Mouse (Mus musculus) limb, embryonic 12.5 days (tissue): ENCODE measurements at regions not wholly inside any gene's neighbourhood (a gene's known extent, or its start where the extent isn't known, plus 50 kb on each side); places are given as distances from the start of the nearest gene placed in this dataset.
A peak's percentile ranks its signal among the peaks of the same experiment; 100 is the strongest.
"Not testable (repeated sequence)": the region's sequence is repeated elsewhere in the genome, so short reads cannot be mapped to it uniquely, and the experiment has no call there.

Experiments used
- ATAC-seq: fragments of 200-750 bp; cut with Nextera tagmentation; 2 replicates; pipeline ENCODE4 v1.8.0; 2017; ENCODE audit warnings: low read depth, moderate TSS enrichment; ENCODE audit not compliant: insufficient number of reproducible peaks, insufficient read depth, low FRiP score, low TSS enrichment
- H3K27ac ChIP-seq: fragments of 300-500 bp; sonication (generic); 2 replicates; pipeline ENCODE4 v1.5.1; 2016; ENCODE audit warnings: mild to moderate bottlenecking, moderate library complexity
- H3K27me3 ChIP-seq: fragments of 300-500 bp; sonication (generic); 2 replicates; pipeline ENCODE4 v1.6.1; 2016; ENCODE audit warnings: mild to moderate bottlenecking, moderate library complexity
- H3K36me3 ChIP-seq: fragments of 300-500 bp; sonication (generic); 2 replicates; pipeline ENCODE4 v1.6.1; 2016; ENCODE audit warnings: mild to moderate bottlenecking, moderate library complexity
- H3K4me1 ChIP-seq: fragments of 300-500 bp; sonication (generic); replicated peaks from 2 replicates; pipeline ENCODE4 v1.6.1; 2016
- H3K4me2 ChIP-seq: fragments of 300-500 bp; sonication (generic); 2 replicates; pipeline ENCODE4 v1.6.1; 2016; ENCODE audit warnings: mild to moderate bottlenecking, moderate library complexity
- H3K4me3 ChIP-seq: fragments of 300-500 bp; sonication (generic); replicated peaks from 2 replicates; pipeline ENCODE4 v1.5.1; 2016; ENCODE audit warnings: mild to moderate bottlenecking
- H3K9ac ChIP-seq: fragments of 300-500 bp; sonication (generic); replicated peaks from 2 replicates; pipeline ENCODE4 v1.6.1; 2016; ENCODE audit warnings: mild to moderate bottlenecking, moderate library complexity
- H3K9me3 ChIP-seq: fragments of 300-500 bp; sonication (generic); 2 replicates; pipeline ENCODE4 v1.6.1; 2016; ENCODE audit warnings: mild to moderate bottlenecking, moderate library complexity
- WGBS: fragments of 180-500 bp; shearing (Covaris S2); methylation state at CpG from one replicate; pipeline ENCODE4 v1.1.7; 2016; 5-methylcytosine and 5-hydroxymethylcytosine counted together

- Histone ChIP-seq H3K4me1 (no peaks in the 10 kb centered on the region), H3K9me3 (no peaks in the 10 kb centered on the region), H3K4me3 (no peak overlapping the region), H3K27ac (no peak overlapping the region), H3K27me3 (no peaks in the 10 kb centered on the region), H3K36me3 (no peaks in the 10 kb centered on the region), H3K4me2 (no peak overlapping the region), H3K9ac (no peak overlapping the region)
- no peak for ATAC-seq
- WGBS: 91% methylated on average over 1 of the region's 2 CpGs
Observed at GRCm38 (mm10) chr1:17545311-17545710, 600.4 kb downstream of the Crisp4 start.

GRCm38 (mm10) chr1:17538160-17538559 lies 607.5 kb downstream of the Crisp4 start:
- no peak for ATAC-seq
- no peaks in the 10 kb centered on the region for H3K9me3 ChIP-seq

GRCm38 (mm10) chr1:17531291-17531690 lies 614.4 kb downstream of the Crisp4 start:
- H3K9me3 ChIP-seq, H3K4me3 ChIP-seq, H3K4me2 ChIP-seq, H3K4me1 ChIP-seq, H3K36me3 ChIP-seq, H3K27me3 ChIP-seq, H3K27ac ChIP-seq, H3K9ac ChIP-seq, ATAC-seq: not testable (repeated sequence)

More at GRCm38 (mm10) chr1:17538160-17538559, 607.5 kb downstream of the Crisp4 start:
- no peak overlapping the region for H3K27ac ChIP-seq
- H3K4me2 ChIP-seq: no peak overlapping the region
- no peaks in the 10 kb centered on the region for H3K27me3 ChIP-seq
- H3K4me1 ChIP-seq: no peaks in the 10 kb centered on the region
- no peak overlapping the region for H3K4me3 ChIP-seq
- no peaks in the 10 kb centered on the region for H3K36me3 ChIP-seq
- no peak overlapping the region for H3K9ac ChIP-seq

- Histone ChIP-seq H3K4me1 (no peaks in the 10 kb centered on the region), H3K4me3 (no peak overlapping the region), H3K27me3 (no peaks in the 10 kb centered on the region), H3K4me2 (no peak overlapping the region), H3K9ac (no peak overlapping the region), H3K36me3 (no peaks in the 10 kb centered on the region), H3K9me3 (no peaks in the 10 kb centered on the region), H3K27ac (no peak overlapping the region)
- ATAC-seq: no peak
- 87% methylated on average over 2 of the region's 2 CpGs for WGBS
Observed at GRCm38 (mm10) chr1:17520118-17520517, 625.6 kb downstream of the Crisp4 start.

- H3K27me3 ChIP-seq: no peaks in the 10 kb centered on the region
Observed at GRCm38 (mm10) chr1:17506125-17507112, 639.3 kb downstream of the Crisp4 start.

GRCm38 (mm10) chr1:17493596-17493995 lies 652.1 kb downstream of the Crisp4 start:
- H3K4me3 ChIP-seq: no peak overlapping the region
- no peaks in the 10 kb centered on the region for H3K9me3 ChIP-seq
- no peak for ATAC-seq
- no peak overlapping the region for H3K4me2 ChIP-seq
- H3K9ac ChIP-seq: no peak overlapping the region
- WGBS: 85% methylated on average over 3 of the region's 3 CpGs
- H3K4me1 ChIP-seq: no peaks in the 10 kb centered on the region
- H3K36me3 ChIP-seq: no peaks in the 10 kb centered on the region
- no peaks in the 10 kb centered on the region for H3K27me3 ChIP-seq
- no peak overlapping the region for H3K27ac ChIP-seq

More at GRCm38 (mm10) chr1:17506125-17507112, 639.3 kb downstream of the Crisp4 start:
- Histone ChIP-seq H3K9ac (no peak overlapping the region), H3K4me1 (no peaks in the 10 kb centered on the region), H3K36me3 (no peaks in the 10 kb centered on the region), H3K4me2 (no peak overlapping the region), H3K27ac (no peak overlapping the region), H3K4me3 (no peak overlapping the region), H3K9me3 (no peaks in the 10 kb centered on the region)
- WGBS: 85% methylated on average over 6 of the region's 6 CpGs
- ATAC-seq: no peak

- H3K4me3 ChIP-seq, H3K4me1 ChIP-seq, H3K27ac ChIP-seq, H3K27me3 ChIP-seq, H3K9me3 ChIP-seq, H3K36me3 ChIP-seq, H3K4me2 ChIP-seq, ATAC-seq, H3K9ac ChIP-seq: not testable (repeated sequence)
Observed at GRCm38 (mm10) chr1:17489854-17490202, 655.9 kb downstream of the Crisp4 start.

- WGBS: 88% methylated on average over 6 of the region's 6 CpGs
- not testable (repeated sequence) for ATAC-seq, H3K4me2 ChIP-seq
Observed at GRCm38 (mm10) chr1:17489192-17489853, 656.4 kb downstream of the Crisp4 start.

GRCm38 (mm10) chr1:17451204-17451866 lies 694.4 kb downstream of the Crisp4 start:
- no peak overlapping the region for H3K4me2 ChIP-seq
- no peaks in the 10 kb centered on the region for H3K36me3 ChIP-seq
- H3K4me3 ChIP-seq: no peak overlapping the region
- H3K9ac ChIP-seq: no peak overlapping the region
- H3K27me3 ChIP-seq: no peaks in the 10 kb centered on the region
- H3K9me3 ChIP-seq: no peaks in the 10 kb centered on the region
- ATAC-seq: no peak
- peak overlapping the region; percentile 42; the same call in 1 of the 2 replicates for H3K27ac ChIP-seq
- H3K4me1 ChIP-seq: no peaks in the 10 kb centered on the region
- WGBS: 81% methylated on average over 2 of the region's 2 CpGs

More at GRCm38 (mm10) chr1:17489192-17489853, 656.4 kb downstream of the Crisp4 start:
- not testable (repeated sequence) for H3K4me3 ChIP-seq, H3K9ac ChIP-seq, H3K9me3 ChIP-seq, H3K4me1 ChIP-seq, H3K27ac ChIP-seq, H3K36me3 ChIP-seq, H3K27me3 ChIP-seq

GRCm38 (mm10) chr1:17450715-17451114 lies 695.0 kb downstream of the Crisp4 start:
- Histone ChIP-seq H3K4me1 (no peaks in the 10 kb centered on the region), H3K27ac (no peak overlapping the region)

GRCm38 (mm10) chr1:17450295-17450694 lies 695.4 kb downstream of the Crisp4 start:
- Histone ChIP-seq H3K9ac (no peak overlapping the region), H3K36me3 (no peaks in the 10 kb centered on the region), H3K27ac (no peak overlapping the region), H3K4me3 (no peak overlapping the region), H3K4me2 (no peak overlapping the region), H3K27me3 (no peaks in the 10 kb centered on the region), H3K9me3 (no peaks in the 10 kb centered on the region), H3K4me1 (no peaks in the 10 kb centered on the region)
- no peak for ATAC-seq

More at GRCm38 (mm10) chr1:17450715-17451114, 695.0 kb downstream of the Crisp4 start:
- H3K4me3 ChIP-seq: no peak overlapping the region
- H3K4me2 ChIP-seq: no peak overlapping the region
- no peaks in the 10 kb centered on the region for H3K27me3 ChIP-seq
- no peaks in the 10 kb centered on the region for H3K36me3 ChIP-seq
- H3K9me3 ChIP-seq: no peaks in the 10 kb centered on the region
- 34% methylated on average over 1 of the region's 1 CpGs for WGBS
- no peak for ATAC-seq
- no peak overlapping the region for H3K9ac ChIP-seq
